Mouse (Mus musculus) liver, adult 2 months (tissue): ENCODE results near the gene Aars. TPM values are rescaled to one million over a fixed set of nuclear protein-coding genes. Genes with fewer than 3 reads are reported as not detected.
A peak's percentile ranks its signal among the peaks of the same experiment; 100 is the strongest.

ENCODE experiments used
- DNase-seq: peaks from one replicate; pipeline ENCODE4 v3.0.0-alpha.2; 2011; ENCODE audit warnings: low read depth, low spot score; ENCODE audit errors: extremely low read depth
- H3K27ac ChIP-seq: fragments of 200-500 bp; replicated peaks from 2 replicates; pipeline ENCODE4 v1.5.1; 2012; ENCODE audit warnings: low read depth, mild to moderate bottlenecking, control low read depth, inconsistent platforms, low read length; ENCODE audit not compliant: insufficient read depth
- H3K27me3 ChIP-seq: fragments of 200-500 bp; 2 replicates; pipeline ENCODE4 v1.6.1; 2012; ENCODE audit warnings: mild to moderate bottlenecking, moderate library complexity, low read length, inconsistent platforms; ENCODE audit not compliant: control insufficient read depth, insufficient read depth
- H3K36me3 ChIP-seq: fragments of 200-500 bp; 2 replicates; pipeline ENCODE4 v1.6.1; 2012; ENCODE audit warnings: low read length, inconsistent platforms; ENCODE audit not compliant: control insufficient read depth, insufficient read depth
- H3K4me1 ChIP-seq: fragments of 200-500 bp; 2 replicates; pipeline ENCODE4 v1.6.1; 2011; ENCODE audit warnings: low read length; ENCODE audit not compliant: control insufficient read depth, insufficient read depth
- H3K4me3 ChIP-seq: fragments of 200-500 bp; 2 replicates; pipeline ENCODE4 v1.5.1; 2011; ENCODE audit warnings: low read depth, mild to moderate bottlenecking, control low read depth, low read length, moderate library complexity; ENCODE audit not compliant: insufficient read depth
- H3K79me2 ChIP-seq: fragments of 200-500 bp; 2 replicates; pipeline ENCODE4 v1.6.1; 2012; ENCODE audit warnings: inconsistent platforms, mild to moderate bottlenecking, low read length, moderate library complexity; ENCODE audit not compliant: control insufficient read depth, insufficient read depth
- H3K9ac ChIP-seq: fragments of 200-500 bp; 2 replicates; pipeline ENCODE4 v1.6.1; 2012; ENCODE audit warnings: low read depth, mild to moderate bottlenecking, control low read depth, inconsistent platforms, low read length
- CTCF ChIP-seq: fragments of 200-500 bp; IDR thresholded peaks from 2 replicates; pipeline ENCODE4 v1.5.1; 2011; ENCODE audit warnings: low read depth, low read length, control low read depth
- POLR2A ChIP-seq: fragments of 200-500 bp; IDR thresholded peaks from 2 replicates; pipeline ENCODE4 v1.6.1; 2011; ENCODE audit warnings: low read length, control low read depth; ENCODE audit not compliant: insufficient read depth; ENCODE audit errors: extremely low read depth
- WGBS: fragments of 180-500 bp; shearing (Covaris S2); methylation state at CpG from one replicate; pipeline ENCODE4 v1.1.7; 2018; 5-methylcytosine and 5-hydroxymethylcytosine counted together
- polyA plus RNA-seq: library from polyadenylated mRNA; depleted of rRNA; stranded (reverse); fragments of >200 nt; gene quantifications from 2 replicates; pipeline ENCODE4 v1.2.3, GENCODE M21; 2012
- total RNA-seq: library from RNA; depleted of rRNA; stranded (reverse); fragments of >200 nt; gene quantifications from 2 replicates; pipeline ENCODE4 v1.2.3, GENCODE M21; 2014

Gene Aars
- total and polyA plus RNA-seq, 2 experiments = 56.9 to 60.5 TPM

DNA sequence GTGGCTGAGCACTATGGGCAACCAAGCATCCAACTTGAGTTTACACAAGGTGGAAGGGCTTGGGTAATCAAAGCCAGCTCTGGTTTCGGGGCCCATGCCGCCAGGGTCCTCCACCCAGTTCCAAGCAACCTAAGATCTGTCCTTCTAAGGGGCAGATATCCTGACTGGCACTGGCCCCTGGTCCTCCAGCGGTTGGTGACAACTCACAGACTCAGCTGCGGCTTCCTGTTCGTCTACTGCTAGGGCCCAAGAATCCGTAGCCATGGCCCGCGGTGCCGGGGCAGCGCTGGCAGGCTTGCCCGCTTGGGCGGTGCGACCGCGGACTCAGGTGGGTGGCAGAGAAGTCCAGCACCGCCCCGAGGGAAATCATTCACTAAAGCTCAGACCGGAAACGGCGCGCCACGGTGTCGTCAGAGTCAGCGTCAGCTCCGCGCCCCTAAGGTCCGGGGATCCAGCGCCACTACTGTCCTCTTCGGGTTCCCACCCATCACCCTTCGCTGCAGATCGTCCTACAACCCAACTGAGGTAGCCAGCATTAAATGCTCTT, 5.5 kb upstream of the Aars start:
- WGBS = 0% methylated on average over 31 of the region's 31 CpGs
- Histone ChIP-seq H3K27me3 (no peaks in the 10 kb centered on the region), H3K4me1 (peaks cover 2% of the 10 kb centered on the region; the same call in 1 of the 2 replicates), H3K79me2 (no peaks in the 10 kb centered on the region), H3K4me3 (peak overlapping the region; percentile 61), H3K36me3 (no peaks in the 10 kb centered on the region), H3K9ac (peak overlapping the region; percentile 83), H3K27ac (peak overlapping the region; percentile 85)
- DNase-seq = peak; percentile 87
- TF ChIP-seq POLR2A (0 out of 2 replicates have a peak, but pooled peaks have one; percentile 37), CTCF (no peak)

DNA sequence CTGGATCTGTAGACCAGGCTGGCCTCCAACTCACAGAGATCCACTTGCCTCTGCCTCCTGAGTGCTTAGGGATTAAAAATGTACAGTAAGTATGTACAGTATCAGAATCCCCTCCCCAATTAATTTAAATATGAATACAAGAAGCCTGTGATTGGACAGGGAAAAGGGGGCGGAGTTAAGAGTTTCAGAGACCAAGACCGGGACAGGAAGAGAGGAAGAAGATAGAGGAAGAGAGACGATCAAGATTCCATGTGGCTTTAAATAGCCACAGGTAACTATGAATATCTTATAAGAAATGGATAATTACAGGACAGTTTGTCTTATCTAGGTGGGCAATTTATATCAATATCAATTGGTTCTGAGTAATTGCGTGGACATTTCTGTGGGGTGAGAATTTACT, 3.4 kb upstream of the Aars start:
- no peak for DNase-seq
- no peak overlapping the region for H3K9ac ChIP-seq
- 54% methylated on average over 4 of the region's 4 CpGs for WGBS
- no peak overlapping the region for H3K4me3 ChIP-seq
- H3K79me2 ChIP-seq = no peaks in the 10 kb centered on the region
- H3K27me3 ChIP-seq = no peaks in the 10 kb centered on the region
- H3K4me1 ChIP-seq = peaks cover 6% of the 10 kb centered on the region; the same call in 1 of the 2 replicates
- no peaks in the 10 kb centered on the region for H3K36me3 ChIP-seq
- no peak overlapping the region for H3K27ac ChIP-seq
- TF ChIP-seq POLR2A (no peak), CTCF (no peak)

DNA sequence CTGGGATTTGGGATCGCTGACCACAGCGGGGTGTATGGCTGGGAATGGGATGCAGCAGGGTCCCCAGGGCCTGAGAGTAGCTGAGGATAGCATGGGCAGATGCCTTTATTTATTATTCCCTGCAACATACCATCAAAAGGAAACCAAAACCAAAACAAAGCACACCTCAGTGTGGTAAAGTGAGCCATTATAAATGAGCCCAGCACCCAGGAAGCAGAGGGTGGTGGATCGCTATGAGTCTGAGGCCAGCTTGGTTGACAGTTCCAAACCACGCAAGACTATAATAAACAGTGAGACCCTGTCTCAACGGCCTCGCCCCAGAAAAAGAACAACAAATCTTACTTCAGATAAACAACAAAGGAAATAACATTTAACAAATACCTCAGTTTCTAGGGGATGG, 2.9 kb upstream of the Aars start:
- Histone ChIP-seq H3K27ac (no peak overlapping the region), H3K4me1 (peaks cover 6% of the 10 kb centered on the region; the same call in 1 of the 2 replicates), H3K27me3 (no peaks in the 10 kb centered on the region), H3K9ac (no peak overlapping the region), H3K36me3 (no peaks in the 10 kb centered on the region), H3K4me3 (no peak overlapping the region), H3K79me2 (no peaks in the 10 kb centered on the region)
- no peak for TF ChIP-seq POLR2A
- TF ChIP-seq CTCF = no peak
- 84% methylated on average over 6 of the region's 6 CpGs for WGBS
- no peak for DNase-seq

DNA sequence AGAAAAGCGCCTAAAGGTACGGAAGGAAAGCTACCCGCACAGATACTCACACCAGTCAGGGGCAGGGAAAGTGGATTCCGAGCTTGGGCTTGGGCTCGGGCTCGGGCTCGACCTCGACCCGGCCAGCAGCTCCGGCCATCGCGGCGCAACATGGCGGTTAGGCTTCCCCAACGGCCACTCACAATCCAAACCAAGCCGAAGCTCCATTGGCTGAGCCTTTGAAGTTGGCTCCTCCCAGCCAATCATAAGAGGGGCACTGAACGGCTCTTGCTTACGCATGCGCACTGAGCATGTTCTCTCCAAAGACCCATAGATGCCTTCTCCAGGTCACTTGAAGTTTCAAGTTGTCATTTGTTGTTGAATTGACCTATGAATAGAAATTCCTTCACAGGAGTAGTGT, 1.4 kb upstream of the Aars start, which contains the start of gene Ddx19b:
Gene Ddx19b, minus strand, starts transcription at position 180 of the 400 bp plus-strand sequence.
- no peaks in the 10 kb centered on the region for H3K27me3 ChIP-seq
- H3K9ac ChIP-seq = no peak within 1 kb of the TSS
- no peak within 1 kb of the TSS for H3K27ac ChIP-seq
- 96% methylated on average over 19 of the region's 19 CpGs for WGBS
- H3K79me2 ChIP-seq = no peaks in the 10 kb centered on the region
- TF ChIP-seq POLR2A = no peak
- TF ChIP-seq CTCF = no peak
- no peak within 1 kb of the TSS for H3K4me3 ChIP-seq
- no peaks in the 10 kb centered on the region for H3K36me3 ChIP-seq
- peaks cover 14% of the 10 kb centered on the region for H3K4me1 ChIP-seq
- no peak for DNase-seq

DNA sequence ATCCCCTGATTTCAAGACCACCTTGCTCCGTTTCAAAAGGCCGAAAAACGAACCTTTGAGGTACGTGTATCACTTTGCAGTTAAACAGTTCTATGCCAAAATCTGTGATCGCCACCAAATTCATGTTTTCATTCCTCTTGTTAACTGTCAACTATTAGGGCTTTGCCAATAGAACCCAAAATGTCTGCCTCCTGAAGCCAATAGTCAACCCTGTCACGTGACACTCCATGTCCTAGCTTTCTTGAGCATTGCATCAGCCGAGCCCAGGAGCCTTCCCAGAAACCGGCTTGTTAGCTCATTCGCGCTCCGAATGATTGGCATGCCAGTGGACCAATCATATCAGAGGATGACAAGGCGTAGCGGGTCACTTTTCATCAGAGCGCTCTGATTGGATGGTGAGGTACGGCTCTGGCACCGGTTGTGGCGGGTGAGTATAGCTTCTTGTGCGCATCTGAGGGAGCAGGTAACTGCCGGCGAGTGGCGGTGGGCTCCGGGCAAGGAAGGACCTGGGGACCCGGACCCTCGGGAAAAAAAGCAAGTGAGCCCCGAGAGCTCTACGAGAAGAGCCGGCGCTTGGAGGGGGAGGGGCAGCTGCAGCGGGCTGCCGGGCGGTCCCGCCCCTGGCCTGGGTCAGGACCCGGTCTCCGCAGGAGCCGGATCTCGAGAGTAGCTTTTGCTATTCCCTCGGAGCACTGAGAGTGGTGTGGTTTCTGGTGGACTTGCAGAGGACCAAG, 705 bp downstream of the Aars start:
- TF ChIP-seq CTCF (no peak), POLR2A (0 out of 2 replicates have a peak, but pooled peaks have one; percentile 13)
- H3K79me2 ChIP-seq = peaks cover 3% of the 10 kb centered on the region; the same call in 1 of the 2 replicates

DNA sequence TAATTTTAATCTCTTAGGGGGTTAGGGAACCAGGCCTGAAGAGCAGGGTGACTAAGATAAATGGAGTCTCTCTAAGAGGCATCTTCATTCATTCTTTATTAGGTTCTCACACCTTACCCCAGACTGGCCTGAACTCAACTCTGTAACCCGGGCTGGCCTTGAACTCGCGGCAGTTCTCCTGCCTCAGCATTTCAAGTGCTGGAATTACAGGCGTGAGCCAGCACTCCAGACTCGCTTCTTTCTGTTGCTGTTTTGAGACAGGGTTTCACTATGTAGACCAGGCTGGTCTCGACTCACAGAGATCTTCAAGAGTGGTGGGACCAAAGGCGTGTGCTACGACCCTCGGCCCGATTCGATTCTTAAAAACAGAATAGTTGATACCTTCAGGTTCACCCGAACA, 1.3 kb downstream of the Aars start:
- peak; percentile 54 for DNase-seq
- peak overlapping the region; percentile 85 for H3K9ac ChIP-seq
- H3K27me3 ChIP-seq = no peaks in the 10 kb centered on the region
- peaks cover 16% of the 10 kb centered on the region for H3K36me3 ChIP-seq
- peaks cover 13% of the 10 kb centered on the region for H3K4me1 ChIP-seq
- H3K4me3 ChIP-seq = peak overlapping the region; percentile 83
- H3K27ac ChIP-seq = peak overlapping the region; percentile 94
- TF ChIP-seq CTCF (no peak), POLR2A (no peak)
- H3K79me2 ChIP-seq = peaks cover 3% of the 10 kb centered on the region; the same call in 1 of the 2 replicates
- 7% methylated on average over 12 of the region's 12 CpGs for WGBS

More for the DNA sequence above, 705 bp downstream of the Aars start:
- Histone ChIP-seq H3K4me3 (peak overlapping the region; percentile 83), H3K9ac (peak overlapping the region; percentile 85), H3K27ac (peak overlapping the region; percentile 94), H3K36me3 (peaks cover 11% of the 10 kb centered on the region), H3K4me1 (peaks cover 13% of the 10 kb centered on the region), H3K27me3 (no peaks in the 10 kb centered on the region)
- peak; percentile 99 for DNase-seq
- 7% methylated on average over 37 of the region's 37 CpGs for WGBS
